Mouse (Mus musculus): ENCODE measurements around the gene Rbck1.
"Not testable (repeated sequence)": the region's sequence is repeated elsewhere in the genome, so short reads cannot be mapped to it uniquely, and the experiment has no call there.

The Rbck1 gene

DNA sequence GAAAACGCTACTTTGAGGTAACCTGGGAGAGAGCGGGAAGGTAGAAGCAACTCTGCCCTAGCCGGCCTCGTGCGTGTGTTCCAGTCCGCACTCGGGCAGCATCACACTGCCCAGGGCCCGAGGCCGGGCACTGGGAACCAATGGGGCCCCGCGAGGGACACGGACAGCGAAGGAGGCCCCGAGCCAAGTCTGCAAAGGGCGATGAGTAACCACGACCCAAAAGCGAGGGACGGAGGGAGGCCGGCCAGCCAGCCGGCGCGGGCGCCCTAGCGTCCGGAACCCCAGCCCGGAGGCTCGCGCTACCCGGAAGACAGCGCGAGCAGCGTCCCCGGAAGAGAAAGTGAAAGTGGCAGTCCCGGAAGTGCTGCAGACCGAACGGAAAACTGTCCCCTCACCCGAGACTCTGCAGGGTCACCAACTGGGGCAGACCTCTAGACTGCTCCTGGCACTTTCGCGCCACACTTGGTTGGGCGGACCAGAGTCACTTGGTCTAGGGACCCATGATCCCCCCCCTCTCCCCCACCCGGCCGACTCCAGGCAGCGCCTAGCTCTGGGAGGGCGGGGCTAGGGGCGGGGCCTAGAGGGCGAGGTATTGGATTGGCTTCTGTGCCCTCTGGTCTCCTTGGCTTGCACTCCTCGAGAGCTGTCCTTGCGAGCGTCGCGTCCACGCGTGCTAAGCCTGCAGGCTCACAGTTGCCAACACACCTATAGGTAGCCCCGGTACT, at the start of gene Rbck1:
Gene Rbck1, minus strand, starts transcription at position 553 of the 725 bp plus-strand sequence.
- DNase-seq (ENCODE audit: low spot score in 2 of 2): peak; percentile 86 to 88

DNA sequence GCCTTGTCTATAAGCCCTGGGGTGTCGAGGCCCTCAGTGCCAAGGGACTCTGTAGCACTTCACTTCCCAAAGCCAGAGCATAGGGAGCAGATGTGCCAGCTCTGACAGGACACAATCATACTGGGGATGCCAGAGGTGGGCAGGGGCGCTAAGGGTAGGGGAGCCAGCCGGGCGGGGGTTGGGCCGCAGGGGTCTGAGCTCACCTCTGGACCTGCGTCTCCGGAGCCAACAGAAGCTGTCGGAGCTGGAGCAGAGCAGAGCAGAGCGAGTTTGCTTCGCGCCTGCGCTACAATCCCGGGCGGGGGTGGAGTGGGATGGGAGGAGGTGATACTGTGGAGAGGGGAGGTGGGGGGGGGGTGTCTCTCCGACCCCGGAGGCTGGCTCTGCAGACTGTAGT, 43.9 kb upstream of the Rbck1 start, which contains the start of gene Nrsn2:
Gene Nrsn2, minus strand, starts transcription at position 294 of the 397 bp plus-strand sequence.
- DNase-seq (ENCODE audit: low spot score in 2 of 2): peak in 1 of 2 experiments; percentile 29

DNA sequence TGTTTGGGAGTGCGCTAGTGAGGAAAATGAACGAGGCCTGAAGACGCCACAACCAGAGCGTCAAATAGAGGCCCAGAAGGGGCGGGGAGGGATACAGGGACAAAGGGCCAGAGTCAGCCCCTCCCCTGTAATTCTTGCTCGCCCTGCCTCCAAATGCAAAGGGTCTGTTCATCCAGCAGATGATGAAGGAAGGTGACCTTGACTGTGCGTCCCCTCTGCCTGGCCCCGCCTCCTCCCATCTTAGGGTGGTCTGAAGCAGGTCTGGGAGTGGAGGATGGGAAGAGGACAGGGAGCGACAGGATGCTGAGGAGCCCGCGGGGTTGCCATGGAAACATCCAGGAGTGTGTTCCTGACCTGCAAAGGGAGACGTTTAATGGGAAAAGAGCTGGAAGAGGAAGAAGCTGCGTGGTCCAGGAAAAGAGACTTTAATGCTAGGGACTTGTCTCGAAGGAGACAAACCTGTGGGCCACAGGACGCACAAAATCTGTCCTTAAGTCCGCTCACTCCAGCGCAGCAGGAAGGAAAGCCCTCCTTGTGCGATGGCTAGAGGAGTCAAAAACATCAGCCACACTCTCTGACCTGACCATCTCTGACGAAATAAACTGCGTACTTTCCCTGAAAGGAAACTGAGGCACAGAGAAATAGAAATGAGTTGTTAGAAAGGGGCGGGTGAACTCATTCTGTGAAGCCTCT, 43.3 kb upstream of the Rbck1 start:
- peak; percentile 52 to 69 for DNase-seq (ENCODE audit: low spot score in 2 of 2)

DNA sequence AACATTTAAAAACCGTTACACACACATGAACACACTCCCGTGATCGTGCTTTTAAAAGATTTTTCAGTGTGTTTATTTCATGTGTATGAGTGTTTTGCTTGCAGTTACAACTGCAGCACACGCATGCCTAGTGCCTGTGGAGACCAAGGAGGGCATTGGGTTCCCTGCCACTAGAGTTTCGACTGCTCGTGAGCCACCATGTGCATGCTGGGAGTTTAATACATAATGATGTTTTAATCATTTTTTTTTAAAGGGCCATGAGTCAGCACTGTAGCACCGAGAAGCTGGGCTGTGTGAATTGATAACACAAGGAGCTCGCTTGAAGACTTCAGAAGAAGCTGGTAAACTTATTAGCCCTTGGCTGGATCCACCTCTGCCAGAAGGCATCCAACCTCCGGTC, 41.1 kb upstream of the Rbck1 start:
- no peak for DNase-seq (ENCODE audit: low spot score in 2 of 2)

DNA sequence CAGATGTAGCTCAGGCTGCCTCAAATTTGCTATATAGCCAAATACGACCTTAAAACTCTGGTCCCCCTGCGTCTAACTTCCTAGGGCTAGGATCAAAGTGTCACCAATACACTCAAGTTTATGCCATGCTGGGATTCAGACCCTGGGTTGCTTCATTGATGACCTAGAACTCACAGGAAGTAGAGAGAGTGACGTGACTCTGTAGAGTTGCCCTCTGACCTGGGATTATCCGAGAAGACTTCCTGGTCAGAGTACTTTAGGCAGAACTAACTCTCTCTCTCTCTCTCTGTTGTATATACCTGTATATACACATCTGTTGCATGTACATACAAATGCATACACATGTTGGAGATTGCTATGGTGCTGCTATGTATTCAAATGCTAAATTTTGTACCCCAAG, 40.2 kb upstream of the Rbck1 start:
- DNase-seq (ENCODE audit: low spot score in 2 of 2): no peak

DNA sequence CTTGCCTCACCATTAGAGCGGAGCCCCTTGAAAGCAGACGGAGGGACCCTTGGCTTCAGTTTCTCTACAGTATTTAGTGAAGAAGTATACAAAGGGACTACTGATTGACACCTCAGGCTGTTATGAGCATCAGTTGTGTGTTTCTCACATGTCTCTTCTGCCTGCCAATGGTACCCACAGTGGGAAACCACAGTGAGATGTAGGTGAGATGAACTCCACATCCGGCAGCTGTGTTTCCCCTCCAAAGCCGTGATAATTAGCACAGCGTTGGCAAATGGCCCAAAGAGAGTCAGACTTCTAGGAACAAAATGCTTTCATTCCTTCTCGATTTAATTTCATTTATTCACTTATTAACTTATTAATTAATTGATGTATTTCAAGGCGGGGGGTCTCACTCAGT, 39.7 kb upstream of the Rbck1 start:
- no peak for DNase-seq (ENCODE audit: low spot score in 2 of 2)

DNA sequence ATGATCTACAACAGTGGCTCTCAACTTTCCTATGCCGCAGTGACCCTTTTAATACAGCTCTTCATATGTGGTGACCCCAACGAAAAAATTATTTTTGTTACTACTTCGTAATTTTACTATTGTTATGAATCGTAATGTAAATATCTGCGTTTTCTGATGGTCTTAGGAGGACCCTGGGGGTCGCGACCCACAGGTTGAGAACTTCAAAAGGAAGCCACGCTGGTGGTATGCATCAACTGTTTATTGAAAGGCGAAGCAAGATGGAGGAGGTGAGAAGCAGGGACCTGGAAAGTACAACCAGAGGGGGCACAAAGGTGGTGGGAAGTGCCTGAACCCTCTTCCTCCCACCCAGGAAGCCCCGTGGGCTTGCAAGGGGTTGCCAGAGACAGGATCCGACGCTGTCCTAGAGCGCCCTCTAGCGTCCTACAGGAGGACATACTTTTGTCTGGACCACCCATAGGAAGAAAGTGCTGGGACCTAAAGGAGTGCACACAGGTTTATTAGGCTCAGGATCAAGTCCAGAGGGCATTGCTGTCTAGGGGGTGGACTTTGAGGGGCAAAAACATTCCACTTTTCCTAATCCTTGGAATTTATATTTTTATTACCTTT, 36.2 kb upstream of the Rbck1 start:
- DNase-seq (ENCODE audit: low spot score in 2 of 2): peak in 1 of 2 experiments; percentile 34

DNA sequence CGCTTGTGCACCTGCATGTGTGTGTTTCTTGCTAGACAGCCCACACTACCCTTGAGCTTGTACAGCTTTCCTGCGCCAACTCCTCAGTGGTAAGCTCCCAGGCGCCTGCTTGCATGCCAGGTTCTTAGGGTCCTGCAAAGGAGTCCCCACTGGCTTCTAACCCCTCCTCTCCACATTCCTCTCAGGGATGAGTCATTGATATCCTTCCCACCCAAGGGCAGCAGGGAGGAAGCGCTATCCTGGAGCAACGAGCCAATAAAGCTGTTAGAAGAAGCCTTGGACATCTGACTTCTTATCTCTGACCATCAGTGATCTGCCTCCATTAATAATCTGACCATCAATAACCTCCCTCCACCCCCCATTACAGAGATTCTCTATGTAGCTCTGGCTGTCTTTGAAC, 35.5 kb upstream of the Rbck1 start:
- DNase-seq (ENCODE audit: low spot score in 2 of 2): no peak

DNA sequence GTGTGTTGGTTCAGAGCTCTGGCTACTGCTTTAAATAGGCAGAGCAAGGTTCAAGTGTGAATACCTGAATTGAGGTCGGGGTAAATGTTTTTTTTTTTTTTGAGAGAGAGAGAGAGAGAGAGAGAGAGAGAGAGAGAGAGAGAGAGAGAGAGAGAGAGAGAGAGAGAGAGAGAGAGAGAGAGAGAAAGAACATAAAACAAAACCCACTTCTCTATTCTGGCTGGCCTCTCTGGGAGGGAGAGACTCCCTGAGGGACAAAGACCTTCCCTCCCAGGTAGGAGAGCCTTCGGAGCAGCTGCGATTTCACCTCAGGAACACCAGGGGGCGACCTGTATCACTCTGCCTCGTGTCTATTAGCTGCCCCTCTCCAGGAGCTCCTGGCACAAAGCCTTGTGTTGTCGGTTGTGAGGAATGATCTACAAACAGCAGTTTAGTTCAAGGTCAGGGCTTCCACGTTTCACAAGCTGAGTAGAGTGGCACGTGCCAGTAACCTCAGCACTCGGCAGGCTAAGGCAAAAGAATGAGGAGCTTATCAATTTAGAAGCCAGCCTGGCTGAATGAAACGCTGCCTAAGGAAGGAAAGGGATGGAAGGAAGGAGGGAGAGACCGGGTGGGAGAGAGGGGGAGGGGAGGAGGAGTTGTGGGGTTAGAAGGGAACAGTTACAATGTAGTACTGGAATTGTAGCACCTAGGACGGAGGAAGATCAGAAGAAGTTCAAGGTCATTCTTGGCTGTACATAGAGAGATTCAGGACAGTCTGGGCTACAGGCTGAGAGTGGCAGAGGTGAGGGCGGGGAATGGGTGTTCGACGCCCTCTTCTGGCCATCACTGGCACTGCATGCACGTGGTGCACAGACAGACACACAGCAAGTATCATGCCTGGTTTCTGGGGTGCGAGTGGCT, 31.0 kb upstream of the Rbck1 start:
- DNase-seq (ENCODE audit: low spot score in 2 of 2): peak in 1 of 2 experiments; percentile 77

DNA sequence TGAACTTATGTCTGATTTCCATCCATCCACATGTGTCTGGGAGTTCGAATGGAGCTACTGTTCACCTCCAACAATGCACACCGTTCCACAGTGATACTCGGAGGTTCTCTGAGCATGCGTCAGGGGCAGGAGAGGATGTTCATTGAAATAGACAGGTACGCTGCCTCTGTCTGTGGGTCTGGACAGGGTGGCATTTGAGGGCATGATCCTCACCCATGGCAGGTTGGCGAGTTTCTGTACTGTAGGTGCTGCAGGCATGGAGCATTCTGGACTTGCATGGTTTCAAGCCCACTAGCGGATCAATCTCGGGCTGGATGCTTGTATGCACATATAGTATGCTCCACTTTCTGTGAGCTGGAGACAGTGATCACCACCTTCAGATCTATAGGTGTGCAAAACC, 28.7 kb upstream of the Rbck1 start:
- DNase-seq (ENCODE audit: low spot score in 2 of 2): no peak

DNA sequence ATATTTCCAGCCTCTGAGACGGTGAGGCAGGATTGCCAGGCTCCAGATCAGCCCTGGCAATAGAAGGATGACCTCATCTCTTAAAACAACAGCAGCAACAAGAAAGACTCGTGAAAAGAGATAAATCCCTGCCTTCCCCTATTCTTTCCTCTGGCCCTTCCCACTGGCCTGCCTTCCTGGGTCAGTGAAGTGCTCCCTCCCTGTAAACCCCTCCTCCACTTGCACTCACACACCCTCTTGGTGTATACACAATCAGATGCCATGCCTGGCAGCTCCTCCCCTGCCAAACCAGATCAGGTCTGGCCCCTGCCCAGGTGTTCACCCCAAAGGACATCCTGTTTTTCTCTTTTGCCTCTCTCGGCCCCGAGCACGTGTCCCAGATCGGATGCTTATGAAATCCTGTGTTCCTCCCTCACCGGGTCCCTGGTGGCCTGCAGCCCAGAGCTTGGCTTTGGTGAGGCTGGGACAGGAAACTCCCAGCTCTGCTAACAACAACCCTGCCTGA, 27.9 kb upstream of the Rbck1 start:
- no peak for DNase-seq (ENCODE audit: low spot score in 2 of 2)

DNA sequence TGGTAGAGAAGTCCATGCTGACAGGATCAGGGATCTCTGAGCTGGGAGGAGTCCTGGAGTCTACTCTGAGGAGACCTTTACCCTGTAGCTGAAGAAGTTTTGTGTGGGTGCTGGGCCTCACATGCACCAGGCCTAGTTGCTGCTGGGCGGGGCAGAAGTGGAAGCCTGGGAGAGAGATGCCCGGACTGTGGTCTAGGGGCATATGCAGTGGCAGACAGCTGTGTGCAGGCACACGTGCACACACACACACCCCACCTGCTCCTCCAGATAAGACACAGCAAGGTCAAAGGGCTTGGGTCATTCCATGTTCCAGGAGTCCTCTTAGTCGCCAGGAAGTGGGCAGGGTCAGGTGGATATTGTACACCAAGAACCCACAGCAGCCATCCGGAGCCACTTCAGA, 27.2 kb upstream of the Rbck1 start:
- DNase-seq (ENCODE audit: low spot score in 2 of 2): no peak

DNA sequence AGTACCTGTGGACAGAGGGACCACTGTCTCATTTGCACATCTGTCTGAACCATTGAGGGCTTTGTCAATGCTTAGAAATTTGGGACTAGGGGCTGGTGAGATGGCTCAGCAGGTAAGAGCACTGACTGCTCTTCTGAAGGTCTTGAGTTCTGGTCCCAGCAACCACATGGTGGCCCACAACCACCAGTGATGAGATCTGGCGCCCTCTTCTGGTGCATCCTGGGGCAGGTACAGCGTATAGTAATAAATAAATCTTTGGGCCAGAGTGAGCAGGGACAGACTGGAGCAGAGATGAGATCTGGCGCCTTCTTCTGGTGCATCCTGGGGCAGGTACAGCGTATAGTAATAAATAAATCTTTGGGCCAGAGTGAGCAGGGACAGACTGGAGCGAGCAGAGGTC, 26.5 kb upstream of the Rbck1 start:
- DNase-seq (ENCODE audit: low spot score in 2 of 2): not testable (repeated sequence)

DNA sequence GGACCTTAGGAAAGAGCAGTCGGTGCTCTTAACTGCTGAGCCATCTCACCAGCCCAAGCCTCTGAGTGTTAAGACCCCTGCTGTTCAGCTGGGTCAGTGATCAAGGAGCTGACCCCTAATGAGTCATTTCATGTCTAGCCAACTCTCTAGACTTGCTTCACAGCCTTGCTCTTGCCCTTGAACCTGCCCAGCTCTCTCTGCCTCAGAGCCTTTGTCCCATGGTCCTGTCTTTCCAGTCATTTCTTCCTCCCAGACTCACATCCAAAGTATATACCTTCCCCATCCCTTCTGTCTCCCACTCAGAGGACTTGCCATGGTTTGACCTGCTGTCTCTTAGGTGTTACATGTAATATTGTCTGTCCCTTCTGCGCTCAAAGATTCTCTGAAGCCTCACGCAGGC, 24.8 kb upstream of the Rbck1 start:
- DNase-seq (ENCODE audit: low spot score in 2 of 2): no peak

DNA sequence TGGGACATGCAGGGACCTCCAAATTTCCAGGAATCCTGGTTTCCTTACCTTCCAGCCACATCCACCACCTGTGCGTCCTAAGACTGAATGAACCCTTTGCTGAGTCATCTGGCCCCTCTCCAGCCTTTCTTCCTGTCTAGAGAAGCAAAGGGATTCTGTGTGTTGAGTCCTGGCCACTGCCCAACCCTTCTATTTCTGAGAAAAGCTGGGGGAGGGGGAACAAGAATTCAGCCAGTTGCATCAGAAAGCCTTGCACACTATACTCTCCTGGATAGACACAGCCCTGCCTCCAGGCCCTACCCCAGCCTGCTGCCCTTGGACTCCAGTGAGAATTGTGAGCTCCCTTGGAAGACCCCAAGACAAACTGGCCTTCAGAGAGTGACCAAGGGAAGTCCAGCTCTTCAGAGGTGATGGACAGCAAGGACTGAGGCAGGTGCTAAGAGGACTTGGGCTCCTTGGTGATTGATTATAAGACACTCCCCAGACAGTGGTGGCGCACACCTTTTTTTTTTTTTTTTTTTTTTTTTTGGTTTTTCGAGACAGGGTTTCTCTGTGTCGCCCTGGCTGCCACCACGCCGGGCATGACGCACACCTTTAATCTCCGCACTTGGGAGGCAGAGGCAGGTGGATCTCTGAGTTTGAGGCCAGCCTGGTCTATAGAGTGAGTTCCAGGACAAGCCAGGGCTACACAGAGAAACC, 17.5 kb upstream of the Rbck1 start:
- peak in 1 of 2 experiments; percentile 65 for DNase-seq (ENCODE audit: low spot score in 2 of 2)

DNA sequence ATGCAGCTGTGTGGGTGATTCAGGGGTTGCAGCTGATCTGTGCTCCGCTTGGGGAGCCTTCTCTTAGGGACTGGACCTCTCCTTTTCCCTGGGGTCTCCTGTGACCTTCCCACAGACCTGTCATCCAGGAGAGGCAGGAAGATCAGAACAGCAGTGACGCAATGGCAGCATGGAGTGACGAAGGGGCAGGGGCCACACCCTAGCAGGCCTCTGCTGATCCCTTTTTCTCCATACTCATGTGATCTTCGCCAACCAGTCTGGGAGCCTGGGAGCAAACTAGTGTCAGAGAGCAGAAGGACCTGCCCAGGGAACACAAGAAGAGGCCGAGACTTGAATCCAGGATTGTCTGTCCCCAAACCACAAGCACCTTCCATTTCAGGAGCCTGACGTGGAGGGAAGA, 16.8 kb upstream of the Rbck1 start:
- DNase-seq (ENCODE audit: low spot score in 2 of 2): no peak

DNA sequence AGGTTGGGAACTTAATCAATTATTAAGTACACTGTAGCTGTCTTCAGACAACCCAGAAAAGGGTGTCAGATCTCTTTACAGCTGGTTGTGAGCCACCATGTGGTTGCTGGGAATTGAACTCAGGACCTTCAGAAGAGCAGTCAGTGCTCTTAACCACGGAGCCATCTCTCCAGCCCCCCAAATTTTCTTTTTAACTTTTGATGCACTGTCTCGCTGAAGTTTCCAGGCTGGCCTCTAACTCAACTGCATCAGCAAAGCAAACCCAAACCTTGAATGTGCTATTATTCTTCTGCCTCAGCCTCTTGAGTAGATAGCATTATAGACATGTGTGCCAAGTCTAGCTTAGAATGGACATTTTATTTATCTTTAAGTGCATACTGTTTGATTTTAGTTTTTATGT, 15.3 kb upstream of the Rbck1 start:
- DNase-seq (ENCODE audit: low spot score in 2 of 2): no peak

DNA sequence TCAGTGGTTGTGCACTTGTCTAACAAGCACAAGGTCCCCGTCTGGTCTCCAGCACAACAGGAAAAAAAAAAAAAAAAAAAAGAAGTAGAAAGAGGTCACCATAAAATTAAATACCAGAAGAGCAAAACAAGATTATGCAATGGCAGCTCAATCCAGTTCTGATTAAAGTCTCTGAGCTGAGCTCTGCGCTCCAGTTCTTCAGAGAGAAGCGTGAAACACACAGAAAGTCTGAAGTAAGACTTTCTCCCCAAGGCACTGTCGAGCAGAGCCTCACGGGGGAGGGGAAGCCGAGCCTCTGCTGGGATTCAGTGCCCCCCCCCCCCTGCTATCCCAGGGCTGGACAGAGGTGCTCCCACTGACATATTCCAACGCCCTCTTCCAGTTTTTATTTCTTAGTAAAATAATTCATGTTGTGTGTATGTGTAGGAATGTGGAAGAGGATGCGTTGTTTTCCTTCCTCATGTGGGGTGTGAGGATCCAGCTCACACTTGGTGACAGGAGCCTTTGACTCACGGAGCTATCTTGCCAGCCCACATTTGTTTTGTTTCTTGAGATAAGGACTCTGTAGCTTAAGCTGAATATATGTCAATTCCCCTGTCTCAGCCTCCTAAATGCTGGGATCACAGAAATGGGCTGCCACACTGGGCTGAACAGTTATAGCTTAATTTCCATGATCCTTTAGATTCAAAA, 14.5 kb upstream of the Rbck1 start:
- no peak for DNase-seq (ENCODE audit: low spot score in 2 of 2)

DNA sequence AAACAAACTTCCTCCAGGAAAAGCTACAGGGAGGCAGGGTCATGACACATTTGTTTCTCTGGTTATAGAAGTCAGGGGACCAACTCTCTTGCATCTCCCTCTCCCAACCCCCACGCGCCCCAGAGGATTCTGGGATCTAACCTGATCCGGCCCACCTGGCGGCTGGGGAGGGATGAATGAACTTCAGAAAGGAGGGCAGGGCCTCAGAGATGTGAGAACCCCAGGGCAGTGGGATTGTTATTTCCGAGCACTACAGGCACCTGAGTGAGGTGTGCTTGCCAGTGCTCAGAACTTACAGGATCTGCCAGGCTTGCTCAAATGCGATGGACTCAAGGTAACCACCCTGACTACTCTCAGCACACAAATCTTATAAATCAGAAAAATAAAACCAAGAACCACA, 12.9 kb upstream of the Rbck1 start:
- no peak for DNase-seq (ENCODE audit: low spot score in 2 of 2)

DNA sequence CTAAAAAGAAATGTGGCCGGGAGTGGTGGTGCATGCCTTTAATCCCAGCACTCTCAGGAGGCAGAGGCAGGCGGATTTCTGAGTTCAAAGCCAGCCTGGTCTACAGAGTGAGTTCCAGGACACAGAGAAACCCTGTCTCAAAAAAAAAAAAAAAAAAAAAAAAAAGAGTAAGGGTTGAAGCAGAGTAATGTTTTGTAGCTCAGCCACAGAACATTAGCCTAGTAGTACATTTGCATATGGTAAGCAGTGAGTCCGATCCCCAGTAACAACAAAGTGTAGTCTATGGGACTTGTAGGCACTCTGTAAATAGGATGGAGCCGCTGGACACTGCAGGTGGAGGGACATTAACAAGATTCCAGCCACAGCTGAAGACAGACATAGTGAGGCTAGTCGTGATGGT, 12.5 kb upstream of the Rbck1 start:
- no peak for DNase-seq (ENCODE audit: low spot score in 2 of 2)

DNA sequence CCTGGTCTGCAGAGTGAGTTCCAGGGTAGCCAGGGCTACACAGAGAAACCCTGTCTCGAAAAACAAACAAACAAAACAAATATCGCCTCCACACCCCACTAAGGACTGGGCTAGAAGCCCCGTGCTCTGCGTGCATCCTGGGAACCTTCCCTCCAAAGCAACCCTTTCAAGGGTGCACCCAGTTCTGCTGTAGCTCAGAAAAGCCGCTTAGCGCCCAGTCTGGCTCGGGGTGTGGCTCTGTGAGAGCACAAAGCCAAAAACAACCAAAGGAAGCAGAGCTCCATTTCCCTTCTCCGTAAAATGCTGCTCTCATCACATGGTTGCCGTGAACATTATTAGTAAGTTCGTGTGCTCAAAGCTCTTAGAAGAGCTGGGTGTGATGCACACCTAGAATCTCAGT, 11.9 kb upstream of the Rbck1 start:
- no peak for DNase-seq (ENCODE audit: low spot score in 2 of 2)

All from left cerebral cortex, adult 9 months (tissue).